Mouse (Mus musculus): ENCODE results near the gene Ppie.

- TF ChIP-seq CTCF (IDR thresholded peaks at IDR 0.05; ENCODE audit: control insufficient read depth, insufficient read depth, low read length) = no peak
- TF ChIP-seq POLR2A (IDR thresholded peaks at IDR 0.05; ENCODE audit: borderline replicate concordance, control insufficient read depth, low read depth, low read length) = no peak
These were observed 15.3 kb upstream of the Ppie start for GRCm38 (mm10) chr4:123155004-123155403.

All from bone marrow, adult 2 months (tissue).